Mouse (Mus musculus) kidney, postnatal 10 days (tissue): ENCODE results near the gene Stk11ip.

Experiments
- DNase-seq: peaks from one replicate; pipeline ENCODE4 v3.0.0; 2021; ENCODE audit warnings: mixed read lengths

Gene Stk11ip

GRCm38 (mm10) chr1:75504256-75505045, 16.9 kb upstream of the Stk11ip start:
- no peak for DNase-seq

- peak; percentile 74 for DNase-seq
These were observed 16.0 kb upstream of the Stk11ip start for GRCm38 (mm10) chr1:75505159-75505955.

DNA sequence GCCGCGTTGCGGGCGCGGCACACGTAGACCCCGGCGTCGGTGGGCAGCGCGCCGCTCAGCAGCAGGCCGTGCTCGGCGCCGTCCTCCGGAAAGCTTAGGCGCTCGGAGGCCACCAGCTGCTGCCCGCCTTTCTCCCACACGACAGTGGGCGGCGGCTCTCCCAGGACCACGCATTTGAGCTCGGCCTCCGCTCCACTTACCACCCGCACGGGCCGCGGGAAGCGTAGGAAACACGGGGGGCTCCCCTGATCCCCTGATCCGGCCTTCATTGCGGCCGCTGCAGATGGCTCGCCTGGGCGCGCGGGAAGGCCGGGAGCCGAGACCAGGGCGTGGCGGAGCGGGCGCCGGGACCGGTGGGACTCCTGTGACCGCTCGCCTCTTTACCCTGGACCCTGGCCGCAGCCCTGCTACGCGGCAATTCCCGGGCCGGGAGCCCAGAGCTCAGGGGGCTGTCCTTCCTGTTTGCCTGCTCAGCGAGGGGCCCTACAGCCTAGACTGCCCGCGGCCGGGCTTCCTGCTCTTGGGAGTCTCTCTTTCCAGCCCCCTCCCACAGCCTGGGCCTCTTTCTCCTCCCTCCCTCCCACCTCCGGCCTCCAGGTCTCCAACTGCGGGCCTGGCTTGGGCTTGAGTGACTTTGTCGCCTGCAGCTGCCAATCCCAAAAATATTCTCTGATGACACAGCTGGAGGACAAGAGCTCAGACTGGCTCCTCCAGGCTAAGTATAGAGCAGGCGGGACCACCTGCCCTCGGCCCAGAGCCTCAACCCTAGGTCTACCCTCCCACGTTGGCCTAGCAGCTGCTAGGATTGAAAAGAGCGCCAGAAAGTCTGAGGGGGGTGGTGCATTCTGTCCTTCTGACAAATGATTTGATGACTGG, 15.1 kb upstream of the Stk11ip start, which contains the start of gene Obsl1:
TSS of gene Obsl1 (minus strand) at position 497 of the 876 bp plus-strand sequence.
- peak; percentile 90 for DNase-seq

DNA sequence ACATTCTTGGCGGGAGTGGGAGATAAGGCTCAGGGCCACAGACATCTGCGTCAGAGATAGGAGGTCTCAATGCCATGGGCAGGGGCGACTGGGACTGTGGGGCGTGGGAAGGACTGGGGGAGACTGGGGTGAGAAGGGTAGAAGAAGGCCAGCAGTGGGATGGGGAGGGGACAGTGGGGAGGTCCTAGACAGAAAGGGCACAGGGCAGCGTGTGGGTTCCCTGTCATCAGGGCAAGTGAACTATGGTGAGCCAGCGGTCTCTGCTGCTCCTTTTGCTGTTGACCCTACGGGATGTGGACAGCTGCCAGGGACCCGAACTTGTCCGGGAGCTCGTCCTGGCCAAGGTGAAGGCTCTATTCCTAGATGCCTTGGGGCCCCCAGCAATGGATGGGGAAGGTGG, 14.3 kb upstream of the Stk11ip start, which contains the start of gene Inha:
TSS of gene Inha (plus strand) at position 72 of the 400 bp plus-strand sequence.
- DNase-seq: no peak

DNA sequence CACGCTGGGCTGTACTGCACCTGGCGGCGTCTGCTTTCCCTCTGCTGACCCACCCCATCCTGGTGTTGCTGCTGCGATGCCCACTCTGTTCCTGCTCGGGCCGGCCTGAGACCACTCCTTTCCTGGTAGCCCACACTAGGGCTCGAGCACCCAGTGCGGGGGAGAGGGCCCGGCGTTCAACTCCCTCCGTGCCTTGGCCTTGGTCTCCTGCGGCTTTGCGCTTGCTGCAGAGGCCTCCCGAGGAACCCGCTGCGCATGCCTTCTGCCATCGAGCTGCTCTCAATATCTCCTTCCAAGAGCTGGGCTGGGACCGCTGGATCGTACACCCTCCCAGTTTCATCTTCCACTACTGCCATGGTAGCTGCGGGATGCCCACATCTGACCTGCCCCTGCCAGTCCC, 11.7 kb upstream of the Stk11ip start:
- no peak for DNase-seq

DNA sequence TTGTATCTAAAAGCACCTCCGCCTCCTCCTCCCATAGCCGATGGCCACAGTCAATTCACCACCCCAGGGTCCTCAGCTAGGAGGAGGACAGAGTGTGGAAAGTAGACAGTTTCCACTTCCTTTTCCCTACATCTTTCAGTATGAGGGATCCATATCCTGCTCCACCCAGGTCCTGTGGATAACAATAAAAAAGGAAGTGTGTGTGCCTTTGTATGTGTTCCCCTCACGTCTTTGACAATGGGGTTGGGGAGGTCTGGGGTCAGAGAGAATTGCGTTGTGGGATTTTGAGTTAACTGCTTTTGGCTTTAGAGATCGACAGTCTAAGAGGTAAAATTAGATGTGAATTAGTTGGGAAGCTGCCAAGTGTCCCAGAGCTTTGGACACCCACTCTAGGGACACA, 11.2 kb upstream of the Stk11ip start:
- no peak for DNase-seq

- DNase-seq: peak; percentile 54
These were observed 9.7 kb upstream of the Stk11ip start for GRCm38 (mm10) chr1:75511437-75512210.

DNA sequence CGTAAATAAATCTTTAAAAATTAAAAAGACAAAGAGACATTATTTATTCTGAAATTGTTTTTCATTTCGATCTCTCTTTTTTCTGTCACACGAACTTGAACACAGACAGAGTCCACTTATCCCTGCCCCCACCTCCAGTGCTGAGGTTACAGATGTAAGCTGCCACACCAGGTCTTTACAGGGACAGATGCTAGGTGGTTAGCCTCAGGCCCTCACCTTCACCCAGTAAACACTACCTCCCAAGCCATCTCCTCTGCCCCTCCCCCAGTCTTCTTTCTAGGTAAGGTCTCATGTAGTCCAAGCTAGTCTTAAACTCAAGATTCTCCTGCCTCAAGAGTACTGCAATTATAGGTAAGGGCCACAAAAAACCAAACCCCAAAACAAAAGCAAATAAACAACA, 8.8 kb upstream of the Stk11ip start:
- DNase-seq: no peak

DNA sequence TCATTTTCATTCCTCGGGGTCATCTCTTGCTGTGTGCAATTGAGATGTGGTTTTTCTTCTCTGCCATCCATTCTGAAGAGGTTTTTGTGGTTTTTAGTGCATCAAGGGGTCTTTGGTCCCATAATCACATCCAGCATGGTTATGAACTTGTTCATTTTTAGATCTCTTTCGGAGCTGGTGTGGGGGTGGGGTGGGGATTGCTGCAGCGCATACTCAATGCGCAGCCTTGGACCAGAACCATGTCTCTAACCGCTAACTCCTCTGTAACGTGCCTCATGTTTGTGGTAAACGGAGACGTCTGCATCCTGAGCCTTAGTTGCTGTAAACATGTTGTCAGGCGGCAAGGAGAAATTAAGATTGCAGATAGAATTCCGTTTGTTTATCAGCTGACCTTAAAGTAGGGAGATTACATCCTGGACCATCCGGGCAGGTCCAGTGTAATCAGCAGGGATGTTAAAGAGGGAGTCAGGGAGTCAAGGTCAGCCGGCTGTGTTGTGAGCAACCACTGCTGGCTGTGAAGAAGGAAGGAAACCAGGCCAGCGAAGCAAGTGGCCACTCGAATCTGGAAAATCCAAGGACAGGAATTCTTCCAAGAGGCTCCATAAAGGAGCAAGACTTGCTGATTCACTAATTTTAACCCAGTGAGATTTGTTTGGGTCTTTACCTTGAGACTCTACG, 4.5 kb upstream of the Stk11ip start:
- no peak for DNase-seq

DNA sequence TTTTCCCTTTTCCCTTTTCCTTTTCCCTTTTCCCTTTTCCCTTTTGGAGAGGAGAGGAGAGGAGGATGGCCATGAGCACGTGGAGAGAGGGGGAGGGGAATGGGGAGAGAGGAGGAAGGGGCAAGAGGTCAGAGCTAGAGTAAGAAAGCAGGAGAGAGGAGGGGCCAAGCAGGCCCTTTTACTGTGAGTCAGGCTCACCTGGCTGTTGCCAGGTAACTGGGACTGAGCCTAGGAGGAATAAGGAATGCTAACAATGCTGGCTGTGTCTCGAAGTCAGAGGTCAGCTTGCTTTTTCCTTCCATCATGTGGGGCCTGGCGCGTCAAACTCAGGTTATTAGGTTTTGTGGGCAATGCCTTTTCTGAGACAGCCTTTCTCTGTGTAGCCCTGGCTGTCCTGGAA, 3.3 kb upstream of the Stk11ip start:
- DNase-seq: no peak

- DNase-seq: no peak
These were observed 2.9 kb upstream of the Stk11ip start for GRCm38 (mm10) chr1:75518427-75518826.

DNA sequence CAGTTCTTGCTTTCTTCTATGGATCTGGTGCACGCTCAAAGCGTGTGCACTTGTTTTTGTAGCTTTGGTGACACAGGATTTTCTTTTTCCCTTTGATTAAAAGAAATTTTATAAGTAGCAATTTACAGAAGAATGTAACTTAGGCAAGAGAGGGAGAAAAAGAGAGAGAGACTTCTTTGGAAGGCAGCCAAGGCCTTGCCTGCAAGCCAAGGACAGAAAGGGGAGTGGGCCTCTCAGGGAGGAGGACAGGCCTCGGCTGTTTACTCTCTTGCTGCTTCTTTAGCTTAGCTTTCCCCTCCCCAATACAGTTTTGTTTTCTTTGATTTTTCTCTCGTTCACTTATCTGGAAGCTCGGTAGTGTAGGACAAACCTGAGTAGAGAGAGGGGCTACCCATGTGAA, 1.8 kb upstream of the Stk11ip start:
- no peak for DNase-seq

GRCm38 (mm10) chr1:75524679-75525078, 3.4 kb downstream of the Stk11ip start:
- no peak for DNase-seq

DNA sequence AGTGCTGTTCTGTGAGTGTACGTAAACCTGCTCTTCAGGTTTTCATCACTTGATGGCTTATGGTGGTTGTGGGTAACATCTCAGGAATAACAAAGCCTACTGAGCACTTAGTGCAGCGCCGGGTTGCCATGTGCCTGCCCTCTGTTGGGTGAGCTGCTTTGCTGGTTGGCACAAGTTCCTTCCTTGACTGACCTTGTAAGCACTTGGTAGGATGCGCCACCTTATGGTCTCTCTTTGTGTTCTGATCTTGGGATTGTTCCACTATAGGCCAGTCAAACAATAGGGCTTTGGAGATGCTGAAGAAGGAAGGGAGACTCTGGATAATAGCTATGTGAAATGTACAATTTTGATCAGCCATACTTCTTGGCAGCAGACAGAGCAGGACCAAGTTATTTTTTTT, 9.2 kb downstream of the Stk11ip start:
- DNase-seq: no peak

DNA sequence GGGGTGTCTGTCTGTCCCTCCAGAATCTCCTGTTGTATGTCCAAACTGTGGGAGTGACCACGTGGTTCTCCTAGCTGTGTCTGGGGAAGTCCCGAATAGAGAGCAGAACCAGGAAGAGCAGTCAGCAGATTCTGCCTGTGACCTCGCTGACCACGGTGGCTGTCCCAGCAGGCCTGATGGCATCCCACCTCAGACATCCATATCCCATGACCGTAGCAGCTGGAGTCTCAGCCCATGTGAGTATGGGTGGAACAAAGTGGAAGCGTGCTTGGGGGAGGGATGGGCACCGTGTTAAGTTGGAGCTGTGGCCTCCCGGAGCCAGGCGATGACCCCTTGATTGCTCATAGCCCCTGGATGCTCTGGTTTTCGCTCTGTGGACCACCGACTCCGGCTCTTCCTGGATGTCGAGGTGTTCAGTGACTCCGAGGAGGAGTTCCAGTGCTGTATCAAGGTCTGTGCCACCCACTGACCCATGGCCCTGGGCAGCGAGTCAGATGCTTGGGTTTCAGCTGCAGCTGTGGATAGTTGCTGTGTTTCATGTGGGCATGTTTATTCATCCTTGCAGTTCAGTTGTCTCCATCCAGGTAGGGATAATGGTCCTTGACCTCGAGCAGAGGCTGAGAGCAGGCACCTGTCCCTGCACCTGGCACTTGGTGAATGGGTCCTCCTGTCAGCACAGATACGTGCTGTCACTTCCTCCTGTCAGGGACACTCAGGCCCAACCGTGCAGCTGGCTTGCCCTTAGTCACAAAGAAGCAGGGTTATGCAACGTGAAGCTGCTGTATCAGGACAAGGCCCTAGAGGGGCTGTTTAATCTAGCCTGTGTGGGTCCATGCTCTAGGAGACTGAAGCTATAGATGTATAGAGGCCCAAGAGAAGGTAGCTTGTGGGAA, 11.2 kb downstream of the Stk11ip start:
- no peak for DNase-seq

- no peak for DNase-seq
These were observed 12.3 kb downstream of the Stk11ip start for GRCm38 (mm10) chr1:75533325-75534252.

DNA sequence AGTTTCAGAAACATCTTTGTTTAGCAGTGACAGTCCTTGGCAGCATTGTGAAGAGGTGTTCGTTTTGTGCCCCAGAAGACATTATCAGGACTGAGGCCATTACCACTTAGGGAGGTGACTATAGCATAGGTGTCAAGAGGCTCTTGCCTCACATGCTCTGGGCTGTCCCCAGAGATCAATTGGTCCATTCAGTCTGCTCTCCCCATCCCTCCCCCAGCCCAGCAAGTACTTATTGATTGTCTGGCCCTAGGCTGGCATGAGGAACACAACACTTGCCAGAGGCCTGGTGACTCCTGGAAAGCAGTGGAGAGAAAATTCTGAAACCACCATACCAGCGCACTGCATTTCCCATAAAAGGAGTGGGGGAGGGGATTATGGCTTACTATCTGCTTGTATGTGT, 16.3 kb downstream of the Stk11ip start:
- no peak for DNase-seq

GRCm38 (mm10) chr1:75538597-75539190, 17.4 kb downstream of the Stk11ip start:
- DNase-seq: no peak

DNA sequence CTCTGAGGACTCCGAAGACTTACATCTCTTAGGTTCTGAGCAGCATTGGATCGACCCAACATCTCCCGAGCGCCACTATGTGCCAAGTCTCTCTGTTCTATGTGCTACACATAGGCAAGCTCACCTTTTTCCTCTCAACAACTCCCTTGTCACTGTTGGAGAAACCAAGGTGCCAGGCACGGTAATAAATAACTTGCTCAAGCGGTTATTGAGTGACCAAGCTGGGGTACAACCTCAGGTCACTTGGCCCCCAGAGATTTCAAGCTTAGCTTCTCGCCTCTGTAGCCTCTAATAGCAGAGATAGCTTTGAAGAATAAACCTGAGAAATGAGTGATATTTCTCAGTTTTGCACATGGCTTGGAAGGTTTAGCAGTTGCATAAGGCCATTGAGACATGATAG, 20.2 kb downstream of the Stk11ip start:
- DNase-seq: no peak
